28 mouse cellular contexts compared by ENCODE assay signal in the genomic region with DNA sequence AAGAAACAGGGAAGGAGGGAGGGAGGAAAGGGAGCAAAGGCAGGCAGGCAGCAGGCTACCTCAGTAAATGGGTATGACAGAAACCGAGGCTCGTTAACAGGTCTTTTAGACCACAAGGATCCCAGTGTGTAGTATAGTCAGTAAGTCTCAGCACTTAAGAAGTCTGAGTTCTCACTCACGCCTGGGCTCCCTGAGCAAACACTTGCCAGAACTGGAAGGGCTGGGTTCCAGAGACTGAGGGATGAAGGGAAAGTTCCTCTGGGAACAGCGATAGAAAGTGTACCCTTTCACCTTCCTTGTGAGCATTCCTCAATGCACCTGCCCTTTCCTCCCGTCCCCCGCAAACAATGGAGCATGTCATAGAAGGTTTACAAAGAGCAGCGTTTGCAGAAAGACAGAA.
"Had no signal": no experiment of that assay in that cellular context is flagged by ENCODE, and none has a peak within 500 bp of the region (broad histone marks: within the 10 kb centered on the region; RNA-seq: fewer than 3 reads in every experiment).

No protein-coding gene starts in this region.

- H3K9me3 ChIP-seq: limb, embryonic 10.5 days; limb, embryonic 12.5 days; limb, embryonic 13.5 days; limb, embryonic 15.5 days; liver, embryonic 12.5 days; liver, embryonic 13.5 days; liver, embryonic 15.5 days; midbrain, embryonic 10.5 days; midbrain, embryonic 12.5 days; midbrain, embryonic 13.5 days; midbrain, embryonic 15.5 days; neural tube, embryonic 12.5 days; neural tube, embryonic 13.5 days had no signal

- ATAC-seq: liver, embryonic 12.5 days; liver, postnatal 0 days; midbrain, embryonic 13.5 days; midbrain, embryonic 15.5 days; midbrain, embryonic 16.5 days had no signal

- H3K27ac ChIP-seq: left cerebral cortex, adult 2 months; limb, embryonic 10.5 days; limb, embryonic 12.5 days; limb, embryonic 13.5 days; limb, embryonic 15.5 days; liver, embryonic 12.5 days; liver, embryonic 13.5 days; liver, embryonic 14.5 days; liver, embryonic 15.5 days; macrophage; midbrain, embryonic 10.5 days; midbrain, embryonic 12.5 days; midbrain, embryonic 13.5 days; midbrain, embryonic 15.5 days; neural tube, embryonic 12.5 days; neural tube, embryonic 13.5 days had no signal

- H3K4me2 ChIP-seq: limb, embryonic 12.5 days; limb, embryonic 13.5 days; limb, embryonic 15.5 days; liver, embryonic 11.5 days; liver, embryonic 12.5 days; liver, embryonic 13.5 days; liver, embryonic 15.5 days; midbrain, embryonic 11.5 days; midbrain, embryonic 12.5 days; midbrain, embryonic 13.5 days; midbrain, embryonic 15.5 days; neural tube, embryonic 12.5 days; neural tube, embryonic 13.5 days had no signal

- H3K27me3 ChIP-seq: limb, embryonic 12.5 days; limb, embryonic 13.5 days; limb, embryonic 15.5 days; liver, embryonic 12.5 days; liver, embryonic 13.5 days; liver, embryonic 15.5 days; midbrain, embryonic 12.5 days; midbrain, embryonic 13.5 days; midbrain, embryonic 15.5 days; neural tube, embryonic 12.5 days; neural tube, embryonic 13.5 days had no signal

- H3K9ac ChIP-seq: limb, embryonic 12.5 days; limb, embryonic 13.5 days; limb, embryonic 15.5 days; liver, embryonic 12.5 days; liver, embryonic 13.5 days; liver, embryonic 14.5 days; liver, embryonic 15.5 days; liver, postnatal 0 days; midbrain, embryonic 12.5 days; midbrain, embryonic 13.5 days; midbrain, embryonic 15.5 days; neural tube, embryonic 12.5 days; neural tube, embryonic 13.5 days had no signal

- H3K36me3 ChIP-seq: limb, embryonic 10.5 days; limb, embryonic 12.5 days; limb, embryonic 13.5 days; limb, embryonic 15.5 days; liver, embryonic 12.5 days; liver, embryonic 13.5 days; liver, embryonic 15.5 days; midbrain, embryonic 10.5 days; midbrain, embryonic 12.5 days; midbrain, embryonic 13.5 days; midbrain, embryonic 15.5 days; neural tube, embryonic 12.5 days; neural tube, embryonic 13.5 days had no signal

- H3K4me3 ChIP-seq: left cerebral cortex, adult 2 months; limb, embryonic 10.5 days; limb, embryonic 12.5 days; limb, embryonic 13.5 days; limb, embryonic 15.5 days; liver, embryonic 12.5 days; liver, embryonic 13.5 days; liver, embryonic 15.5 days; megakaryocyte, embryonic 14.5 days; midbrain, embryonic 10.5 days; midbrain, embryonic 12.5 days; midbrain, embryonic 13.5 days; midbrain, embryonic 15.5 days; myocyte; neural tube, embryonic 12.5 days; neural tube, embryonic 13.5 days had no signal

- H3K4me1 ChIP-seq: liver, embryonic 12.5 days; liver, embryonic 13.5 days; liver, embryonic 15.5 days; megakaryocyte, embryonic 14.5 days; midbrain, embryonic 10.5 days; midbrain, embryonic 12.5 days; midbrain, embryonic 13.5 days; midbrain, embryonic 15.5 days; neural tube, embryonic 12.5 days; neural tube, embryonic 13.5 days had no signal

- DNase-seq: layer of hippocampus, postnatal 36 days; left cerebral cortex, postnatal 4 days; liver; liver, embryonic 13.5 days; liver, postnatal 0 days; lung, adult 2 months; lung, postnatal 36 days; midbrain, embryonic 14.5 days had no signal
